Mouse (Mus musculus) left cerebral cortex, postnatal 25 days (tissue): ENCODE measurements around the gene Uqcr10. TPM values are rescaled to one million over a fixed set of nuclear protein-coding genes. Genes with fewer than 3 reads are reported as not detected.

Source experiments
- DNase-seq, 2 experiments: peaks; one replicate each; pipeline ENCODE4 v3.0.0; 2022; ENCODE audit warnings: low spot score in 2 of 2, mixed read lengths in 1 of 2
- intact Hi-C: fragments of 180-260 bp; cut with DNase I; formaldehyde crosslinking; loops from one replicate; pipeline ENCODE4 v1.15.1; 2025
- total RNA-seq, 2 experiments: library from RNA; stranded (reverse); gene quantifications; 2 replicates each; pipeline ENCODE4 v1.2.3; 2021

The Uqcr10 gene
- total RNA-seq, 2 experiments from 2014 or later: 379 to 407 TPM

GRCm38 (mm10) chr11:4679441-4679832, 24.7 kb downstream of the Uqcr10 start:
- peak; percentile 44 to 72 for DNase-seq
- intact Hi-C loops: loop anchor here (1.0 kb wide), 1 partner anchor 18 kb away; no protein-coding TSS in a partner anchor

- peak; percentile 62 to 92 for DNase-seq
- intact Hi-C loops: loop anchor here (1.0 kb wide), 1 partner anchor 18 kb away; no protein-coding TSS in a partner anchor
Observed at GRCm38 (mm10) chr11:4678700-4679440, 25.3 kb downstream of the Uqcr10 start.

- intact Hi-C loops: no loop called here
- no peak for DNase-seq
Observed at GRCm38 (mm10) chr11:4677250-4677872, 26.8 kb downstream of the Uqcr10 start.

- DNase-seq: no peak
- intact Hi-C loops: no loop called here
Observed at GRCm38 (mm10) chr11:4675693-4676092, 28.4 kb downstream of the Uqcr10 start.

- no peak for DNase-seq
- intact Hi-C loops: no loop called here
Observed at GRCm38 (mm10) chr11:4675126-4675562, 29.0 kb downstream of the Uqcr10 start.

- intact Hi-C loops: no loop called here
- DNase-seq: peak in 1 of 2 experiments; percentile 16
Observed at GRCm38 (mm10) chr11:4674593-4674992, 29.5 kb downstream of the Uqcr10 start.

- intact Hi-C loops: no loop called here
- no peak for DNase-seq
Observed at GRCm38 (mm10) chr11:4671736-4672135, 32.4 kb downstream of the Uqcr10 start.

GRCm38 (mm10) chr11:4662496-4662878, 41.7 kb downstream of the Uqcr10 start:
- DNase-seq: peak in 1 of 2 experiments; percentile 47
- intact Hi-C loops: no loop called here

GRCm38 (mm10) chr11:4661871-4662495, 42.2 kb downstream of the Uqcr10 start:
- peak; percentile 23 to 37 for DNase-seq
- intact Hi-C loops: loop anchor here (1.0 kb wide), 1 partner anchor 17 kb away; no protein-coding TSS in a partner anchor

- DNase-seq: peak in 1 of 2 experiments; percentile 49
Observed at GRCm38 (mm10) chr11:4661324-4661723, 42.8 kb downstream of the Uqcr10 start.

GRCm38 (mm10) chr11:4660309-4661025, 43.7 kb downstream of the Uqcr10 start:
- peak in 1 of 2 experiments; percentile 21 for DNase-seq

More at GRCm38 (mm10) chr11:4661324-4661723, 42.8 kb downstream of the Uqcr10 start:
- intact Hi-C loops: loop anchor here (1.0 kb wide), 1 partner anchor 18 kb away; no protein-coding TSS in a partner anchor

GRCm38 (mm10) chr11:4659818-4660217, 44.3 kb downstream of the Uqcr10 start:
- DNase-seq: no peak
- intact Hi-C loops: no loop called here

More at GRCm38 (mm10) chr11:4660309-4661025, 43.7 kb downstream of the Uqcr10 start:
- intact Hi-C loops: loop anchor here (1.0 kb wide), 1 partner anchor 19 kb away; no protein-coding TSS in a partner anchor

Other genes starting within 250 kb of the Uqcr10 start
- 10 to 100 TPM; 66.0 to 68.7 TPM for gene Mtmr3, start 109.5 kb downstream of the Uqcr10 start, total RNA-seq
- gene Gm11032, start 84.3 kb downstream of the Uqcr10 start, total RNA-seq: not detected
- gene Ascc2, start 66.6 kb downstream of the Uqcr10 start, total RNA-seq: 10 to 100 TPM; 18.8 to 18.9 TPM
- 10 to 100 TPM; 27.8 to 30.8 TPM for gene Zmat5, start 336 bp upstream of the Uqcr10 start, total RNA-seq
- gene Cabp7, start 42.4 kb upstream of the Uqcr10 start, total RNA-seq: 10 to 100 TPM; 13.8 to 16.0 TPM
- gene Nf2, start 145.2 kb upstream of the Uqcr10 start, total RNA-seq: 10 to 100 TPM; 76.2 to 76.5 TPM
- 10 to 100 TPM; 76.3 to 86.3 TPM for gene Nipsnap1, start 169.6 kb upstream of the Uqcr10 start, total RNA-seq
- gene Thoc5, start 191.0 kb upstream of the Uqcr10 start, total RNA-seq: 10 to 100 TPM; 34.4 to 37.6 TPM
- gene Nefh, start 243.7 kb upstream of the Uqcr10 start, total RNA-seq: 10 to 100 TPM; 41.3 to 44.4 TPM